ENCODE assay signal across 8 mouse cellular contexts in the genomic region with DNA sequence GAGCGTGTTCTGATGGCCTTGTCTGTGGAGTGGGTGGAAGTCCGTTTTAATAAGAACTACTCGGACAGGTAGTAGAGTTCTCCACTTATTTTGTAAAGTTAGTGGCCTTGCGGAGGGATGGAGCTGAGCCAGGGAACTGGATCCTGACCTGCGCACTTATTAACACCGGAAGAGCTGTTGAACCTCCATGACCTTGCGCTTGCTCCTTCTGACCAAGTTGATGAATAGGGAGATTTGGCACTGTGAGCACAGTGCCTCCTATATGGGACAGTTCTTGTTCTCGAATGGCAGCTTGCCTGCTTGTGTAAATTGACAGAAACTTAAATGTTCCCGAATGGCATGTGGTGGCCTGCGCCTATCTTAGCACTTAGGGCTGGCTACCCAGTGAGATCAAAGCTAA. TPM values are rescaled to one million over a fixed set of nuclear protein-coding genes. Genes with fewer than 3 reads are reported as not detected.
DNase-seq lines count a peak whose midpoint lies in the region; ATAC-seq and TF ChIP-seq lines count a peak whose summit lies in the region.

No protein-coding gene starts in this region.

- no peaks in the 10 kb centered on the region for H3K36me3 ChIP-seq in lung, postnatal 0 days (ENCODE audit: insufficient read depth, low read length)
- H3K36me3 ChIP-seq in limb, embryonic 10.5 days: peaks cover 31% of the 10 kb centered on the region
- H3K36me3 ChIP-seq in stomach, embryonic 16.5 days (ENCODE audit: control insufficient read depth, insufficient read depth, low read length): no peaks in the 10 kb centered on the region

- H3K9ac ChIP-seq in lung, postnatal 0 days (replicated peaks; ENCODE audit: low read depth): 0 out of 2 replicates have a peak overlapping the region, but pooled peaks have one; percentile 60
- H3K9ac ChIP-seq in stomach, embryonic 16.5 days (ENCODE audit: low read length): peak overlapping the region; percentile 86

- H3K4me2 ChIP-seq in lung, postnatal 0 days (replicated peaks; ENCODE audit: low read depth, low read length): 0 out of 2 replicates have a peak overlapping the region, but pooled peaks have one; percentile 73
- H3K4me2 ChIP-seq in stomach, embryonic 16.5 days (ENCODE audit: low read depth, low read length): peak overlapping the region; percentile 83

- H3K27me3 ChIP-seq in lung, postnatal 0 days (replicated peaks; ENCODE audit: insufficient read depth, low read length): no peaks in the 10 kb centered on the region
- H3K27me3 ChIP-seq in limb, embryonic 10.5 days (ENCODE audit: low read depth, poor library complexity, severe bottlenecking): no peaks in the 10 kb centered on the region
- no peaks in the 10 kb centered on the region for H3K27me3 ChIP-seq in stomach, embryonic 16.5 days (ENCODE audit: control insufficient read depth, insufficient read depth, low read length)

- intact Hi-C loops in left cerebral cortex, adult 2 months (cut with DNase I): loop anchor here (2.0 kb wide), 2 partner anchors 65 to 81 kb away; a partner anchor contains a TSS

- H3K9me3 ChIP-seq in lung, postnatal 0 days (ENCODE audit: low read length): no peaks in the 10 kb centered on the region
- no peaks in the 10 kb centered on the region for H3K9me3 ChIP-seq in limb, embryonic 10.5 days (replicated peaks)
- no peaks in the 10 kb centered on the region for H3K9me3 ChIP-seq in stomach, embryonic 16.5 days (replicated peaks; ENCODE audit: control insufficient read depth, low read length)

- no peak overlapping the region for H3K27ac ChIP-seq in lung, postnatal 0 days (ENCODE audit: low read length)
- no peak overlapping the region for H3K27ac ChIP-seq in limb, embryonic 10.5 days
- H3K27ac ChIP-seq in stomach, embryonic 16.5 days (ENCODE audit: low read length): no peak overlapping the region
- H3K27ac ChIP-seq in left cerebral cortex, adult 2 months: no peak overlapping the region

- TF ChIP-seq CTCF in lung, postnatal 0 days (IDR thresholded peaks at IDR 0.05): no peak
- TF ChIP-seq CTCF in left cerebral cortex, adult 2 months (IDR thresholded peaks at IDR 0.05): no peak

- ATAC-seq in lung, postnatal 0 days: no peak
- no peak for ATAC-seq in stomach, embryonic 16.5 days (ENCODE audit: insufficient read depth, low FRiP score)

- H3K4me1 ChIP-seq in lung, postnatal 0 days (ENCODE audit: insufficient read depth, low read depth, low read length): peaks cover 6% of the 10 kb centered on the region; the same call in 1 of the 2 replicates
- peaks cover 19% of the 10 kb centered on the region for H3K4me1 ChIP-seq in limb, embryonic 10.5 days
- H3K4me1 ChIP-seq in stomach, embryonic 16.5 days (ENCODE audit: control insufficient read depth, insufficient read depth, low read length): peaks cover 12% of the 10 kb centered on the region

- TF ChIP-seq EP300 in lung, postnatal 0 days (IDR thresholded peaks at IDR 0.05): no peak

- no peak overlapping the region for H3K4me3 ChIP-seq in lung, postnatal 0 days (ENCODE audit: low read depth, low read length)
- H3K4me3 ChIP-seq in limb, embryonic 10.5 days: peak overlapping the region; percentile 80; the same call in 1 of the 2 replicates
- H3K4me3 ChIP-seq in stomach, embryonic 16.5 days (replicated peaks; ENCODE audit: low read length): peak overlapping the region; percentile 86
- no peak overlapping the region for H3K4me3 ChIP-seq in left cerebral cortex, adult 2 months

- 54% methylated on average over 10 of the region's 10 CpGs for WGBS in lung, postnatal 0 days
- WGBS in limb, embryonic 10.5 days: 86% methylated on average over 10 of the region's 10 CpGs
- WGBS in stomach, embryonic 16.5 days: 69% methylated on average over 10 of the region's 10 CpGs

- peak; percentile 23 for DNase-seq in cerebellum, adult 9-11 months
- DNase-seq in cerebellum, postnatal 25 days: no peak
- no peak for DNase-seq in lung, postnatal 0 days (ENCODE audit: low spot score)
- no peak for DNase-seq in lung, postnatal 4 days
- DNase-seq in limb, embryonic 10.5 days (ENCODE audit: low spot score): no peak
- no peak for DNase-seq in urinary bladder, postnatal 10 days (ENCODE audit: low spot score)
- DNase-seq in left cerebral cortex, adult 2 months (ENCODE audit: extremely low spot score in 1 of 2, low spot score in 2 of 2): no peak

RNA-seq across cellular contexts. Expression of a gene that starts 1.5 kb away (rescaled TPM):
- polyA plus RNA-seq in lung, postnatal 0 days (2015; fragmentation: Nextera tagmentation; extraction: Ambion mirVana): 28.0 and 29.1 TPM in 2 replicates
- polyA plus RNA-seq in limb, embryonic 10.5 days (2016; fragmentation: Nextera tagmentation; extraction: Ambion mirVana): 36.6 and 38.2 TPM in 2 replicates
- polyA plus RNA-seq in stomach, embryonic 16.5 days (2015; fragmentation: Nextera tagmentation; extraction: Ambion mirVana): 40.2 and 45.4 TPM in 2 replicates
- total RNA-seq in left cerebral cortex, adult 2 months (2021): 10 to 100 TPM; 25.8 to 28.6 TPM

RNA-seq across cellular contexts. Expression of a gene that starts 40.7 kb away (rescaled TPM):
- polyA plus RNA-seq in lung, postnatal 0 days (2015; fragmentation: Nextera tagmentation; extraction: Ambion mirVana): 11.3 and 12.8 TPM in 2 replicates
- polyA plus RNA-seq in limb, embryonic 10.5 days (2016; fragmentation: Nextera tagmentation; extraction: Ambion mirVana): 41.6 and 43.7 TPM in 2 replicates
- polyA plus RNA-seq in stomach, embryonic 16.5 days (2015; fragmentation: Nextera tagmentation; extraction: Ambion mirVana): 23.1 and 23.7 TPM in 2 replicates
- 10 to 100 TPM; 36.1 to 38.9 TPM for total RNA-seq in left cerebral cortex, adult 2 months (2021)

RNA-seq across cellular contexts. Expression of a gene that starts 53.5 kb away (rescaled TPM):
- not detected in 2 replicates for polyA plus RNA-seq in lung, postnatal 0 days (2015; fragmentation: Nextera tagmentation; extraction: Ambion mirVana)
- not detected in 2 replicates for polyA plus RNA-seq in limb, embryonic 10.5 days (2016; fragmentation: Nextera tagmentation; extraction: Ambion mirVana)
- not detected in 2 replicates for polyA plus RNA-seq in stomach, embryonic 16.5 days (2015; fragmentation: Nextera tagmentation; extraction: Ambion mirVana)
- total RNA-seq in left cerebral cortex, adult 2 months (2021): not detected

Comparison
In these comparisons a context has a peak if more than half of its experiments do, and no peak if none do; other contexts are left out.
1. H3K4me3 ChIP-seq: peak in limb, embryonic 10.5 days (single experiment) and stomach, embryonic 16.5 days (single experiment); none in lung, postnatal 0 days (single experiment) and left cerebral cortex, adult 2 months (single experiment).